Mouse (Mus musculus): ENCODE results near the gene Phospho2.
A peak's percentile ranks its signal among the peaks of the same experiment; 100 is the strongest.

- TF ChIP-seq ZNF384 (IDR thresholded peaks at IDR 0.05; ENCODE audit: low read depth, low read length) (peak; percentile 13; the same call in 1 of the 2 replicates), CHD2 (IDR thresholded peaks at IDR 0.05; ENCODE audit: low read depth, low read length) (no peak), HCFC1 (IDR thresholded peaks at IDR 0.05; ENCODE audit: borderline replicate concordance, insufficient read depth, low read length) (no peak)
These were observed 1.3 kb downstream of the Phospho2 start for GRCm38 (mm10) chr2:69790722-69791121.
